Mouse (Mus musculus) subcutaneous adipose tissue, adult 2 months (tissue): ENCODE data around the gene Txndc2. TPM values are rescaled to one million over a fixed set of nuclear protein-coding genes. Genes with fewer than 3 reads are reported as not detected.

Source experiments
- polyA plus RNA-seq: library from polyadenylated mRNA; depleted of rRNA; stranded (reverse); fragments of >200 nt; gene quantifications from 2 replicates; pipeline ENCODE4 v1.2.3, GENCODE M21; 2012; ENCODE audit warnings: low replicate concordance; rRNA removed

Gene Txndc2
- not detected in 2 replicates for polyA plus RNA-seq

DNA sequence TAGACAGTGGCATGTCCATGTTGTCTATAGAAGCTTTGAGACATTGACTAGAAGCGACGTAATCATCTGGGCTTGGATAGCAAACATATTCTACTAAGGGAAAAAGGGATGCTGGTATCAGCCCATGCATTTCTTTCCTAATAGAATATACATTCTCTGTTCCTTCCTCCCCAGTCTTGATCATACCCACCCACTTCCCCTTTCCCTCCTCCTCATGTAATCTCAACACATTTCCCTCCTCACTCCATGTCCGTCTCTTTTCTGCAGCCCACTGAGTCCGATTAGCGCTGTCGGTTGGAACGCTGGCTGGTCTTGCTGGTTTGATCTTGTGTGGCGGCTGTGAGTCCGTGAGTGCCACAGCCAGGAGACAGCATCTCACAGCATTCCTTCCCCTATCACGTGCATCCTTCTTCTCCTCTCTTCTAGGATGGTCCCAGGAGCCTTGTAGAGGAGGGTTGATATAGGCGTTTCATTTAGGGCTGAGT is at the start of gene Txndc2:
Gene Txndc2 (minus strand): TSS at position 435 of the 485 bp plus-strand sequence.

DNA sequence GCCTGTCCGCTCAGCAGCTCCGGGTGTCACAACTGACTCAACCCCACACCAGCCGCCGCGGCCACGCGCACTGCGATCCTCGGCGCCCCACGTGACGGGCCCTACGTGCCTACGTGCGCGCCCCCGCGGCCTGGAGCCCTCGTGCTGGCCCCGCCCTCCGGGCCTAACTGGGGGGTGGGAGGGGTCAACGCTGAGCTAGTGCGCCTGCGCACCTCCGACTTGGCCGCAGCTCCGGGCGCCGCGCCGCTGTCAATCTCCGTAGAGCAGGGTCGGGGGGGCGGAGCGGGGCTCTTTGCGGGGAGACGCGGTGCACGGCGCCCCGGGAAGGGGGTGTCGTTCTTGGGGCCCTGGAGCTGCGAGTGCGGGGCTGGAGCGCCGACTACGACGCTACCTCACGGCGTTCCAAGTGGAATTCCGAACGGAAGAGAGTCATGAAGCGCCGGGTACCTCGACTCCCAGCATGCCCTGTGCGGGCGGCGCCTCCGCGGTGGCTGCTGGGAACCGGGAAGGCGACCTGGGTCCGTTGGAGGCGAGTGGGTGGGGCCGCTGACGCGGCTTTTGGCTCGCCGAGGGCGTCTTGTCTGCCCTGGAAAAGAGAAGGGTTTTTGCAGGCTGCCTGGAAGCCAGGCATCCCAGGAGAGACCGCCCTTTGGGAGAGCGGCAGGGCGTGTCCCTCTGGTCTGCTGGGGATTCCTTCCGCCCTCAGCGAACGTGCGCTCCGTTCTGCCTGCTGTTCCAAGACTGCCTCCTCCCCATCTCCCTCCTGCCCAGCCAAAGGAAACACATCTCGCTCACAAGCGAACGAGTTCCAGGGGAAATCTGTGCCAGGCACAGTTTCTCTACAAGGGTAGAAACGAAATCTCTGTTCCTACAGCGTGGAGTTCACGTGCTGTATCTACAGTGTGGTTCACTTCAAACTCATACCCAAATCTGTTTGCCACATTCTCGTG is 28.2 kb downstream of the Txndc2 start, which contains the start of gene Vapa:
Gene Vapa (minus strand): TSS at position 93 of the 950 bp plus-strand sequence.

Other genes starting within 250 kb of the Txndc2 start
- gene Tmem232, start 101.4 kb downstream of the Txndc2 start, polyA plus RNA-seq, result not detected in 2 replicates
- gene Vapa, start 28.6 kb downstream of the Txndc2 start, polyA plus RNA-seq, result 17.9 and 29.6 TPM in 2 replicates
- gene Rab31, start 130.6 kb upstream of the Txndc2 start, polyA plus RNA-seq, result 30.4 and 58.6 TPM in 2 replicates
- gene Ppp4r1, start 140.4 kb upstream of the Txndc2 start, polyA plus RNA-seq, result 40.4 and 58.5 TPM in 2 replicates
- gene Ralbp1, start 243.6 kb upstream of the Txndc2 start, polyA plus RNA-seq, result 34.2 and 40.3 TPM in 2 replicates